Mouse (Mus musculus): Measurements from ENCODE around the gene Adam8. TPM values are rescaled to one million over a fixed set of nuclear protein-coding genes. Genes with fewer than 3 reads are reported as not detected.

The Adam8 gene
- polyA plus RNA-seq, 1 experiment, result 17.4 TPM

DNA sequence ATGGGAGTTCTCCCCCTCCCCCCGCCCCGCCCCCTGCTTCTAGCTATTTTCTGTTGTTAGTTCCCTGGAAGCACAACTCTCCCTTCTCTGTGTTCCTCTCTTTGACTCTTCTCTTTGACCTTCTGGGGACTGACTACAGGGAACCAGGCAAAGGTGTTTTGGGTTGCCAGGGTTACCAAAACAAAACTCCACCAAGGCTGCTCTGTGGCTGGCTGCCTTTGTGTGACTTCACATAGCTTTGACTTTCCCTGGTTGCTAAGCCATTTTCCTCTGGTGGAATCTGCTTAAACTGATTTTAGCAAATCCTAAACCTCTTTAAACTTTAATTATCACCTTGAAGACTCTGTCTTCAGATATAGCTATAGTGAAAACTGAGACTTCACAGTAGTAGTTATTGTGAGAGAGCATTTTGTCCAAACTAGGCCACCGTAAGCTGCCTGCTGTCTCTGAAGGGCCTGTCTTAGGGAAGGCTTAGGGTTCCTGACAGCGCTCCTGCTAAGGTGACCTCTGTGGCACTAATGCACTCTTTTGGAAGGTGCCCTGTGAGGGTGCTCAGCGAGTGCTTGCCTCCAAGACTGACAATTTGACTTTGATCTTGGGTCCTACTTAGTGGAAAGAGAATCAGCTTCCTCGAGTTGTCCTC lies 40.2 kb downstream of the Adam8 start:
- H3K4me3 ChIP-seq (ENCODE audit: insufficient read depth, low read length), result no peak overlapping the region
- H3K4me1 ChIP-seq (ENCODE audit: control insufficient read depth, insufficient read depth, low read length), result no peaks in the 10 kb centered on the region
- no peak overlapping the region for H3K27ac ChIP-seq (ENCODE audit: insufficient read depth, low read length)
- no peak for TF ChIP-seq POLR2A (IDR thresholded peaks at IDR 0.05; ENCODE audit: low read depth, low read length)
- TF ChIP-seq CTCF (IDR thresholded peaks at IDR 0.05; ENCODE audit: borderline replicate concordance, insufficient read depth, low read length), result no peak

- Histone ChIP-seq H3K4me1 (ENCODE audit: control insufficient read depth, insufficient read depth, low read length) (no peaks in the 10 kb centered on the region), H3K4me3 (ENCODE audit: insufficient read depth, low read length) (peak overlapping the region; percentile 63), H3K27ac (ENCODE audit: insufficient read depth, low read length) (no peak overlapping the region)
- TF ChIP-seq POLR2A (IDR thresholded peaks at IDR 0.05; ENCODE audit: low read depth, low read length), result peak; percentile 25; the same call in 1 of the 2 replicates
- TF ChIP-seq CTCF (IDR thresholded peaks at IDR 0.05; ENCODE audit: borderline replicate concordance, insufficient read depth, low read length), result no peak
These were observed 41.3 kb downstream of the Adam8 start for GRCm38 (mm10) chr7:139951079-139951478.

DNA sequence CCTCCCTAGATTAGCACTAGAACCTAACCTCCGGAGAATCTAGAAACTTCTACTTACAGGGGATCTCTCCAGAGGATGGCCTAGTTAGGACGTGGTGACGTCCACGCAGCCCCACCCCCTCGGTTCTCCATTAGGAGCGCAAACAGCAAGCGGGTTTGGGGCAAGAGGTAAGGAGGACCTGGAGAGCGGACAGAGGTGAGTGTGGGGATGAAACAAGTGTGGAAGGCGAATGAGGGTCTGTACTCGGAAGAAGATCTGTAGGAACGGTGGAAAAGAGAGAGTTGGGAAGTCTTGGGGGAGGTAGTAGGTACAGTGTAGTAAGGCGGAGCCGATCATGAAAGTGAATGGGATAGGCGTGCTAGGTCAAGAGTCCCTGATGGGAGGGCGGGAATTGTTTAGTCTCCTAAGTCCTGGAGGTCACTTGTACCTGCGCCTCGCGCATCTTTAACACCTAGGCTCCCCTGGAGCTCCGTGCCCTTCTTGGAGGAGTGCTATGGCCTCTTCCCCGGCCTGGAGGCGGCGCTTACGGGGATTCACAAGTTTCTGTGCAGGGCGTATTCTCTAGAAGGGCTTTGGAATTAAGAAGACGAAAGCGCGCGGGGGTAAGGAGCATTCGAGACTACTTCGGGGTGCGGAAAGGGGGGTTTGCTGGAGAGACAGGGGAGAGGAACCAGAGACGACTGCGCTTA lies 41.9 kb downstream of the Adam8 start:
- Histone ChIP-seq H3K4me1 (ENCODE audit: control insufficient read depth, insufficient read depth, low read length) (no peaks in the 10 kb centered on the region), H3K4me3 (ENCODE audit: insufficient read depth, low read length) (peak overlapping the region; percentile 63), H3K27ac (ENCODE audit: insufficient read depth, low read length) (0 out of 2 replicates have a peak overlapping the region, but pooled peaks have one; percentile 2)
- TF ChIP-seq POLR2A (IDR thresholded peaks at IDR 0.05; ENCODE audit: low read depth, low read length) (peak; percentile 86), CTCF (IDR thresholded peaks at IDR 0.05; ENCODE audit: borderline replicate concordance, insufficient read depth, low read length) (no peak)

DNA sequence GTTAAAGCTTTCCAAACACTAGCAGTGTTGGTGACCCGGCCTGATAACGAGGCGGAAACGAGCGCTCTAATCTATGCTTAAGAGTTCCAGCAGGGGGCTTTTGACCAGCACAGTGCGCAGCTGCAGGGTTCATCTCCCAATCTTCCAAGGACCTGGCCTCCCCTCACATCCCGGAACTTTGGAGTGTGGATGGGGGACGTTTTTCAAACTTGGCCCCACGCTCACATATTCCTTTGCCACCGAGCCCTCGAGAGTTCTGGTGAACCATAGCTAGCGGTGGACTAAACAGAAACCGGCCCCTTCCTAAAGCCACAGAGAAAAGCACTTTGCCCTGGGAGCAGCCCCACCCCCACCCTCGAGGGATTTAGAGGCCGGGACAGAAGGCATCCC lies 42.5 kb downstream of the Adam8 start:
- peak overlapping the region; percentile 63 for H3K4me3 ChIP-seq (ENCODE audit: insufficient read depth, low read length)
- 0 out of 2 replicates have a peak overlapping the region, but pooled peaks have one; percentile 2 for H3K27ac ChIP-seq (ENCODE audit: insufficient read depth, low read length)
- H3K4me1 ChIP-seq (ENCODE audit: control insufficient read depth, insufficient read depth, low read length), result no peaks in the 10 kb centered on the region
- TF ChIP-seq CTCF (IDR thresholded peaks at IDR 0.05; ENCODE audit: borderline replicate concordance, insufficient read depth, low read length), result peak; percentile 38; the same call in 1 of the 2 replicates
- TF ChIP-seq POLR2A (IDR thresholded peaks at IDR 0.05; ENCODE audit: low read depth, low read length), result no peak; the same call in 1 of the 2 replicates

GRCm38 (mm10) chr7:139946032-139946431 lies 46.3 kb downstream of the Adam8 start:
- no peak for TF ChIP-seq CTCF (IDR thresholded peaks at IDR 0.05; ENCODE audit: borderline replicate concordance, insufficient read depth, low read length)
- TF ChIP-seq POLR2A (IDR thresholded peaks at IDR 0.05; ENCODE audit: low read depth, low read length), result no peak
- H3K4me1 ChIP-seq (ENCODE audit: control insufficient read depth, insufficient read depth, low read length), result no peaks in the 10 kb centered on the region
- H3K27ac ChIP-seq (ENCODE audit: insufficient read depth, low read length), result no peak overlapping the region

GRCm38 (mm10) chr7:139945516-139945915 lies 46.8 kb downstream of the Adam8 start:
- Histone ChIP-seq H3K4me1 (ENCODE audit: control insufficient read depth, insufficient read depth, low read length) (no peaks in the 10 kb centered on the region), H3K27ac (ENCODE audit: insufficient read depth, low read length) (no peak overlapping the region)
- no peak for TF ChIP-seq CTCF (IDR thresholded peaks at IDR 0.05; ENCODE audit: borderline replicate concordance, insufficient read depth, low read length)
- TF ChIP-seq POLR2A (IDR thresholded peaks at IDR 0.05; ENCODE audit: low read depth, low read length), result no peak

More at GRCm38 (mm10) chr7:139946032-139946431, 46.3 kb downstream of the Adam8 start:
- H3K4me3 ChIP-seq (ENCODE audit: insufficient read depth, low read length), result no peak overlapping the region

DNA sequence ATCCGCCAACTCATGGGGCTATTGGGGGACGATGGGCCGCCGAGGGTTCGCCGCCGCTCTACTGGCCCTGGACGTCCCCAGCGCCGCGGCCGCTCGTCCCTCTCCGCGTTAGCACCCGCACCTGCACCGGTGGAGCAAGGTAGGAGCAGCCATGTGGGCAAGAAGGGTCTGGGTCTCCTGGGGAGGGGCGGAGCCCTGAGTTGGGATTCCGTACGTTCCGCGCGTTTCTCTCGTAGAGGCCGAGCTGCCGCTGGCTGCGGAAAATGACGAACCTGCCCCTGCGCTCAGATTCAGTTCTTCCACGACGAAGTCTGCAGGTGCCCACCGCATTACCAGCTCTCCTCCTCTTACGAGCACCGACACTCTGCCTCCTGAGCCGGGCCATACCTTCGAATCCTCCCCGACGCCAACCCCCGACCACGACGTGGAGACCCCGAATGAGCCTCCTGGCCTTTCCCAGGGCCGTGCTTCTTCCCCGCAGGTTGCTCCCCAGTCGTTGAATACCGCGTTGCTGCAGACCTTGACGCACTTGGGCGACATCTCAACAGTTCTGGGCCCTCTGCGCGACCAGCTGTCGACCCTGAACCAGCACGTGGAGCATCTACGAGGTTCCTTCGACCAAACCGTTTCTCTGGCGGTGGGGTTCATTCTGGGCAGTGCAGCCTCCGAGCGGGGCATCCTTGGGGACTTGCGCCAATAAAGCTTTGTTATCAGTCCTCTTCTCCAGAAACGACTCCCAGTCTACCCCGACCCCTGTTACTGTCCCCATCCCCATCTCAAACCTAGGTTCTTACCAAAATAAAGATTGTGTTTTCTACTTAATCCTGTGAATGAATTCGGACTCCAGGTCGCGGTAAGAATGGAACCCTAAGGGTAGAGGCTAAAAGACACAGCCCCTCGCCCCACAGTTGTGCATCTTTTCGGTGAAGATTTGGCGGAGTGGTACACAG lies 47.8 kb downstream of the Adam8 start:
- no peak for TF ChIP-seq CTCF (IDR thresholded peaks at IDR 0.05; ENCODE audit: borderline replicate concordance, insufficient read depth, low read length)
- TF ChIP-seq POLR2A (IDR thresholded peaks at IDR 0.05; ENCODE audit: low read depth, low read length), result no peak
- no peaks in the 10 kb centered on the region for H3K4me1 ChIP-seq (ENCODE audit: control insufficient read depth, insufficient read depth, low read length)
- no peak overlapping the region for H3K4me3 ChIP-seq (ENCODE audit: insufficient read depth, low read length)
- H3K27ac ChIP-seq (ENCODE audit: insufficient read depth, low read length), result no peak overlapping the region

More at GRCm38 (mm10) chr7:139945516-139945915, 46.8 kb downstream of the Adam8 start:
- no peak overlapping the region for H3K4me3 ChIP-seq (ENCODE audit: insufficient read depth, low read length)

DNA sequence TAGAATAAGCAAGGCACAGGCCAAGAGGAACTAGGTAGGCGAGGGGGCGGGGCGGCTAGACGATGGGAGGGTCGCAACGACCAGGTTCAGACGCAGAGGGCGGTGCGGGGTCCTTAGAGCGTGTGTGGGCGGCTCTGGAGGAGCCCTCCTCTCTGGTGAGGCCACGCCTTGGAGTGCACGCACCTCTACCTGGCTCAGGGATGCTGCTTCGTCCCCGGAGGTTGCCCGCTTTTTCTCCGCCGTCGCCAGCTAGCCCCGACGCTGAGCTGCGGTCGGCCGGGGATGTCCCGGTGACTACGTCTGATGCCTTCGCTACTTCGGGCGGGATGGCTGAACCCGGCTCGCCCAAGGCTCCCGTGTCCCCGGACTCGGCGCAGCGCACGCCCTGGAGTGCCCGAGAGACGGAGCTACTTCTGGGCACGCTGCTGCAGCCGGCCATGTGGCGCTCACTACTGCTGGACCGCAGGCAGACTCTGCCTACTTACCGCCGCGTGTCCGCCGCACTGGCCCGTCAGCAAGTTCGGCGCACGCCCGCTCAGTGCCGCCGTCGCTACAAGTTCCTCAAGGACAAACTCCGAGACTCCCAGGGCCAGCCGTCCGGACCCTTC lies 48.6 kb downstream of the Adam8 start, which contains the start of gene Utf1:
TSS of gene Utf1 (plus strand) at position 116 of the 608 bp plus-strand sequence.
- H3K4me3 ChIP-seq (ENCODE audit: insufficient read depth, low read length), result peak within 1 kb of the TSS; percentile 7; the same call in 1 of the 2 replicates
- no peaks in the 10 kb centered on the region for H3K4me1 ChIP-seq (ENCODE audit: control insufficient read depth, insufficient read depth, low read length)
- TF ChIP-seq CTCF (IDR thresholded peaks at IDR 0.05; ENCODE audit: borderline replicate concordance, insufficient read depth, low read length) (no peak), POLR2A (IDR thresholded peaks at IDR 0.05; ENCODE audit: low read depth, low read length) (no peak)
- no peak within 1 kb of the TSS for H3K27ac ChIP-seq (ENCODE audit: insufficient read depth, low read length)
